Mouse (Mus musculus) embryonic fibroblast, embryonic 13.5 days (primary cell): ENCODE measurements around the gene Chrd.

Source experiments
- CTCF ChIP-seq: IDR thresholded peaks from 2 replicates; pipeline ENCODE4 v1.5.1; 2011; ENCODE audit warnings: mild to moderate bottlenecking, control low read depth, low read length, moderate library complexity, borderline replicate concordance; ENCODE audit not compliant: insufficient read depth
- POLR2A ChIP-seq: IDR thresholded peaks from 2 replicates; pipeline ENCODE4 v1.6.1; 2011; ENCODE audit warnings: low read depth, mild to moderate bottlenecking, control low read depth, low read length, moderate library complexity

DNA sequence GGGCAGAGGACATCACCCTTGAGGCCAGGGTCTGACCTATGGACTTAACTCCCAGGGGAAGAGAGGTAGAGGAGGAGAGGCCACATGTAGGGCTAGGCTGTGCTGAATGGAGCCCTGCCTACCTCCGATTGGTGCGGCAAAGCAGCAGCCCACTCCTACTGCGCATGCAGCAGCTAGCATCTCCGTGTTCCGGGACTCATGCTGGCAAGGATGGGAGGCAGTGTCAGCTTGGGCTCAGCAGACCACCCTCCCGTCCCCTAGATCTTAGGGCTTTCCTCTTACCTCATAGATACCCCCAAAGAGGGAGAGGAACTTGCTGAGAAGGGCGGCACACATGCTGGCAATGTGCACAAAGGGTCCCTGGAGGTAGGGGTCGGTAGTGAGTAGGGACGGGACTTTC, 20.7 kb upstream of the Chrd start:
- no peak for TF ChIP-seq CTCF
- TF ChIP-seq POLR2A = no peak
